Mouse (Mus musculus) urinary bladder, postnatal 36 days (tissue): ENCODE measurements around the gene Rptor.

Experiments
- DNase-seq, 2 experiments: peaks; one replicate each; pipeline ENCODE4 v3.0.0; 2022; ENCODE audit warnings: low spot score in 2 of 2, mixed read lengths in 1 of 2

Rptor gene

DNA sequence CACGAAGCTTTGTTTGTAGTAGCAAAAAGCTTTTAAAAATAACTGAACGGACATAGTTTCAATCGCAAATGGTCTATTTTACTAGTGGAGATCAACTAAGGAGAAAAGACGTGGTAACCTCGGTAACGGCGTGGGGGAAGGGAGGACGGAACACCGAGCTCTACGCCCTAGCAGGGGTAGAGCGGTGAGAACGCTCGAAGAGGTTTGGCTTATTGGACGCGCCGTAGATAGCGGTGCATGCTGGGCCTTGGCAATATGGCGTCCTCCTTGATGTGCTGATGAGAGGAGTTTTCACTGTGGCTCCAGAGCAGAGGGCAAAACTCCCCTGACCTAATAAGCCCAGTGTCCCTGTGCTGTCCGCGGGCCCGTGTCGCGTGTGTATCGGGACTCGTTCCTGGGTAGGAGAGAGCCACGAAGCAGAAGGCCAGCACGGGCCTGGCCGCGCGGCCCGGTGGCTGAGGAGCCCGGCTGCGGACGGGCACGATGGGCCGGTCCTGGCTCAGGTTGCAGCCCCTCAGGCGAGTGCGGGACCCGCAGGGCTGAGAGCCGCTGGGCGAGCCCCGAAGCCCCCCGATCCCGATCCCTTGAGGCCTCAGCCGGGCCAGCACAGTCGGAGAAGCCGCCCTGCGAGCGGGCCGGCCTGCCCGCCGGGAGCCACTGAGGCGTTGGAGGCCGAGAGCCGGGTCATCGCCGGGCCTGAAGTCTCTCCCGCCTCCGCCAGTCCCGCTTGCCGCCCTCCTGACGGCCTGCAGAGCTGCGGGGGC is at the start of gene Rptor:
Rptor (plus strand) TSS at position 143 of the 764 bp plus-strand sequence.
- peak; percentile 98 to 99 for DNase-seq

DNA sequence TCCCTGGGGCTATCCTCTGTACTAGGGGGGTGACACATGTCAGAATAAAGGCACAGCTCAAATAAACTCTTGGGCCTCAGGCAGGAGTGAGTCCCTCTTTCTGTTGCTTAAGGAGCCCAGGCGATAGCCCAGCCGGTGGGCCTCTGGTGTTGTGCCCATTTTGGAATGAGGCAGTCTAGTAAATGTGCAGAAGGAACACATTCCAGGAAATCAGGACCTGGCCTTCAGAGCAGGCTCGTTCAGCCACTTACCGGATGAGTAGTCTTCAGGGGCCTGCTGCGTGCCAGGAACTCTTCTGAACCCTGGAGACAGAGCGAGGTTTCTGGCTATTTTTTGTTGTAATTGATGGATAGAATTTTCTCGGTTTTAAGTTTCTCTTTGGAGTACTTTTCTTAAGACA is 48.0 kb upstream of the Rptor start:
- DNase-seq = no peak

DNA sequence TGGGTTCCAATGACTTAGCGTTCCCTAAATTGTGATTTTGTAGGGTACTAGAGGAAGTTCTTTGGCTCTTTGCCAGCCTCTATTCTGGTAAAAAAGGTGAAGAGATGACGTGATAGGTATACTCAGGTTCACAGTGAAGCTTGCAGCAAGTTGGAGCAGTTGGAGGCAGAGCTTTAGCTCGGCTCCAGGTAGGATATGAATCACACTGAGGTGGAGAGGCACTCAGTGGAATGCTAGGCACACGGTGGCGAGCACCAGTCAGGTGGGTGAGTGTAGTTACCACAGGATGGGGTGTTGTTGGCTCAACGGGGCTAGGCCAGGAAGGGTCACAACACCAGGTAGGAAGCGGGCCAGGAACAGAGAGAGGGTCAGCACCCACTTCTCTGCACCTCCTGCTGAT is 47.5 kb upstream of the Rptor start:
- DNase-seq = no peak

DNA sequence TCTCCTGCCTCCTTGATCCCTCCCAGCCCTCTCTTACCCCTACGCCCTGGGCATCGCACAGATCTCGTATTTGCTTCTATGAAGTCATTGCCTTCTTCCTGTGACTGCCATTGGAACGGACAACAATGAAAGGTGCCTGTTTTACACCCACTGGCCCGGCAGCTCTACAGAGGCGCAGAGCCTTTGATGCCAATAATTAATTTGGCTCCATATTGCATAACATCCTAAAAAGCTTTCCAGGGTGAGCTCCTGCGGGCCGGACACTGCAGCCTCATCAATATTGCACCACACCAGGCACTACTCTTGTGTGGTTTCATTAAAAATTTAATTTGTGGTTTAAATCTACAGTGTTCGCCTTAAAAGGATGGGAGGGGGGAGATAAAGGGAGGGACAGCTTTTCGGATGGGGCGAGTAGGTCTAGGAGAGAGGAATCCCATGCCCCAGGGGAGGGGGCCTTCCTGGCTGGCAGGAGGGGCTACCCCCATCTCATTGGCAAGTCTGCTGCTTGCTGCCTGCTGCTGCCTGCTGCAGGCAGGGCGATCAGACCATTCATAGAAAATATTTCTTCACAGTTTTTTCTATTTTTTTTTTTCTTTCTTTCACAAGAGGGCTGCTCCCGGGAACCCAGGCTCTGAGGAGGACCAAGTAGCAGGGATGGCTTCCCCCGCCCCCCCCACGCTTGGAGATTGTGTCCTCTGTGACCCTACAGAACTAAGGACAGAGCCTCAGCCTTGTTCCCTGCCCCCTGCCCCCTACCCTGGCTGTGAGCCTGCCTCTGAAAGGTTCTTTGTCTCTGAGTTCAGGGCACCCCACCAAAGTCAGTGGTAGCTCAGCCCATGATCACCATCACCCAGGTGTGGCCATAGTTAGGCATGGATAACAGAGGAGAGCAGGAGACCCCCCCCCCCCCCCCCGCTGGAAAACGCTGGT is 44.5 kb upstream of the Rptor start:
- no peak for DNase-seq

DNA sequence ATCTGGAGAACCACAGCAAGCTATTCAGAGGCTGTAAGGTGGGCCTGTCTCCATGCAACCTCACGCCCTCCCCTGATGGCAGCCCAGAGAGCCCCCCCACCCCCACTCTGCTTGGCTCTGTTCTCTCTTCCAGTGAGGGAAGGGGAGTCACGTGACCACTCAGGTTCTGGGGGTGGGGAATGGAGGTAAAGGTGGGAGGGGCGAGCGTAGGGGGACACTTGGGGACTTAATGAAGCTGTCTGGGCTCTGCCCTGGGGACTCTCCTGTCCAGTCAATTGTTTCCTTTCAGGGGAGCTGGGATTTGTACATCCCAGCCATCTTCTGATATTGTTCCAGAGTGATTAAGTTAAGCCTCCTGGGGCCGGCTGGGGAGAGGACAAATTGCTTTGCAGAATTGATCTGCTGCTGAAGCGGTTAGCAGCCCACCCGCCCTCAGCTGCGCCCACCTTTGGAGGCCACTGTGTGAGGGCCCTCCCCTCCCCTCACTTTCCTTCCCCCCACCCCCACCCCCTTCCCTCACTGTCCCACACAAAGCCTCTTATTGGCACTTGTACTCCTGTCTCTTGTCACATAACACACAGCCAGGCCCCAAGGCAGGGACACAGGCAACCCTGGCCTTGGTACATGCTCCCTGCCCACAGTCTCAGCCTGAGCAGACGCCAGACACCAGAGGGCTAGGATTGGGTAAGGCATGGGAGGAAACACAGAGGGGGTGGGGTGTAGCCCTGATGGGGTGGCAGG is 43.7 kb upstream of the Rptor start:
- DNase-seq = no peak

DNA sequence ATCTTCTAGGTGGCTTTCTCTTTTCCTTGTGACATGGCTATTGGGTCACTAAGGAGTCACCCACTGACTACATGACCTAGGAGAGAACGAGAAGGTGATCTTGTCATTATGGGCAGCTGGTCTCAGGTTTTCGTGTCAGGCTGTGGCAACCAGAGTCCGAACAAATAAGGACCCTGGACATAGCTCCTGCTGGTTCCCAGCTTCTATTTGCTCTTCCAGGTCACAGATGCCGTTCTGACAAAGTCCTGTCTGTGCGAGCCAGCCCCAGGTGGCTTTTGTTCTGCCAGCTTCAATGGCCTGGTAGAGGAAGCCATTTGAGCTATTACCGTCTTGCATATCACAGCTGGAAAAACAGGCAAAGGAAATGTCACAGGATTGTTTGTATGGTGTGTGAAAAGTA is 40.4 kb upstream of the Rptor start:
- DNase-seq = no peak

DNA sequence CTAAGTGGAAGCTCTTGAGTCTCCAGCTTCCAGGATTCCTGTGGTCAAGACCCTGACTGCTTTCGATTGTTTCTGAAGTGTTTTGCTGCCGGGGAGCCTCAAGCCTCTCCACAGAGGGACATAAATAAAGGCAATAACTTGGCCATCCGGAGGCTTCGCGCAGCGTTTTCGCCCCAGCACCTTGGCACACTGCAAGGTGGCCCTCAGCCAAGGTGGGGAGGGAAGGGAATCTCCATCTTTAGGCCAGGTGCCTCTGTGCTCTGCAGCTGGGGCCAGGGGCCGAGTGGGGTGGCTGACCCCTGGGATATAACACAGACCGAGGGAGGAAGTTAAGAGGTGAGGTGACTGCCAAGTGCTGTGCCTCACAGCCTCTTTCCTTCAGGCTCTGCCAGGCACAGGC is 39.5 kb upstream of the Rptor start:
- DNase-seq = no peak

DNA sequence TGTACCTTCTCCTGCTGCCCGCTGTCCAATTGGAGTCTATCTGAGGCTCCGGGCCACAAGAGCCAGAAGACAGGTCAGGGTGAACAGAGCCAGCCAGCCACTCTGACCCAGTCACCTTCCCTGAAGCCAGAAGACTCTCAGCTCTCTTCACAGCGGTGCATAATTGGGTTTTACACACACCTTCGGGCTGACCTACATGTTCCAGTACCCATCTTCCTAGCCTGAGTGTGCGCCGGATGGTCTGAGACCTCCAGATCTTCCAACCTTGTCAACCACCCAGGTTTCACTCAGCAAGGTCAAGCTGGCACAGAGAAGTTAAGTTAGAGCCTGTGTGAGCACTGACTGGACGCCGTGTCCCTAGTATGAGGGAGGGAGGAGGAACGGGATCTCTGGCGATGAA is 38.3 kb upstream of the Rptor start:
- DNase-seq = no peak

DNA sequence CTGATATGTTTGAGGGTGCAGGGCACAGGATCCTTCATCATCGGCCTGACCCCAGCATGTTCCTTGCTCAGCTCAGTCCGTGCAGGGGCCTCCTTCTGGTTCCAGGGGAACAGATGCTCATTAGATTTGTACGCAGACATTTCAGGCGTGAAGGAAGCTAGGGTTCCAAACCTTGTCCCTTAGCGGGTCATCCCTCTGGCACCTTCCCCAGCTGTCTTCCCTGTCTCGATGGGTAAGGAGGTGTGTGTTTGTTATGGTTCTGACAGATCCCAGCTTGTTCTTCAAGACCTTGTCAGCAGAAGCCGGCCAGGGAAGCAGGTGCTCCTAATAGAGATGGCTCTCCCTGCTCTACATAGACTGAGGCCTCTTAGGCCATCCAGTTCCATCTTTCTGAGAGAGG is 37.7 kb upstream of the Rptor start:
- DNase-seq = no peak

DNA sequence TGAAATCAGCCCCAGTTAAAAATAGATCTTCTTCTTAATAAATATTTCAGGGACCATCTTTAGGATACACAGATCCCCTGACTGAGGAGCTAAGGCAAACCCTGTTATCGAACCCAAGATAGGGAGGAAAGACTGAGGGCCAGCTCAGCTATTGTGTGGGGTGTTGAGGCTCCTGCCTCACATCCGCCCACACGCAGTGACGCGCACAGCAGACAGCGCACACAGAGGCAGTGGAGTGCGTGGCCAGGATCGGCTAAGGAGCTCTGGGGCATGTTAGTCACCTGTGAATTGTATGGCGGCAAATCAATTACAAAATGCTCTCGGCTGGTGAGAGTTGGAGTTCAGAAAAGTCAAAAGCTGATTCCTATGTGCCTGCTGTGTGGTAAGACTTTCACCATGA is 37.0 kb upstream of the Rptor start:
- no peak for DNase-seq

DNA sequence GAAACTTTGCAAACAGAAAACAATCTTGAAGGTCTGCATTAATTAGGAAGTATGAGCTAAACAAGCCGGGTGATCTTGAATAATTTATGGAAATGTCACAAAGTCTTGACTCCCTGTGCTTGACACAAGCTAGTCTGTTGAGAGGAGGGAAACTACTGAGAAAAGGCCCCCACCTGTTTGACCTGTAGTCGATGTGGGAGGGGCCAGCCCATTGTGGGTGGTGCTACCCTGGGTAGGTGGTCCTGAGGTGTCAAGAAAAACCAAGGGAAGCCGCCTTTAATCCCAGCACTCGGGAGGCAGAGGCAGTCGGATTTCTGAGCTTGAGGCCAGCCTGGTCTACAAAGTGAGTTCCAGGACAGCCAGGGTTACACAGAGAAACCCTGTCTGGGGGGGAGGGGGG is 36.5 kb upstream of the Rptor start:
- DNase-seq = no peak

DNA sequence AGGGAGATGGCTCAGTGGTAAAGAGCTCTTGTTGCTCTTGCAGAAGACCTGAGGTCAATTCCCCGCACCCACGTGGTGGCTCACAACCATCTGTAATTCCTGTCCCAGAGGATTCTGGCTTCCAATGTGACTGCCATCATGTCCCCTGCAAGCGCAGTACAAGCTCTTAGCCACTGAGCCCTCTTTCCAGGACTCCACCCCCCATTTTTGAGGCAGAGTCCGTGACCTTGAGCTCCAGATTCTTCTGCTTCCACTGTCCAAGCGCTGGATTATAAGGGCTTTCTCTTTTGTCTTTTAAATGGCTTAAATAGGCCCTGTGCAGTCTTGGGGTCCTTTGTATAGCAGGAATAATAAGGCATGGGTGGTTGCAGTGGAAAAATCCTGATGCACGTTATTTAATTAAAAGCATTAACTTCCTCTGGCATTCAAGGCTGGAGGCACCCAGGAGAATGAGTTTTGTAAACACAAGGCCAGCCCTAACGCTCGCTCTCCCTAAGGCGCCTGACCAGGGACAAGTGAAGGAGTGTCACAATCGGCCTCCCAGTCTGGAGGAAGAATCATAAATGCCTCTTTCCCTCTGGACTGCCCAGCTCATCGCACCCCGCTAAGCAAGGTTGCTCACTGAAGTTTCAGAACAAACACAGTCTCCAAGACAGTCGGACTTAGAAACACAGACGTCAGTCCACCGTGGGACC is 30.2 kb upstream of the Rptor start:
- no peak for DNase-seq

DNA sequence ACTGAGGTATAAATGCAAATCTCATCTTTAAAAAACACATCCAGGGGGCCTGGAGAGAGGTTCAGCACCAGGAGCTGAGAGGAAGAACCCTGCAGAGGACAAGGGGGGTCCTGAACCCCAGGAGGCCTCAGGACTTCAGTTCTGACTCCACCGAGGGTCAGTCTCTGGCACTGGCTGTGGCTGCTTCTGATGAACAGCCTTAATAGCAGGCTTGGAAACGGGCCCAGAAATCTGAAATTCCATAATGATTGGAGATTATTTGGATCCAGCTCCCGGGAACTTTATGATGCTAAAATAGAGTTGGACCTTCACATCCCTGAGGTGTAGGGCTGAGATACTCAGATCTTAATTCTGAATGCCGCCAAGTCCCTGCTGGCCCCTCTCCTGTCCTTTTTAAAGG is 25.9 kb upstream of the Rptor start:
- DNase-seq = no peak

DNA sequence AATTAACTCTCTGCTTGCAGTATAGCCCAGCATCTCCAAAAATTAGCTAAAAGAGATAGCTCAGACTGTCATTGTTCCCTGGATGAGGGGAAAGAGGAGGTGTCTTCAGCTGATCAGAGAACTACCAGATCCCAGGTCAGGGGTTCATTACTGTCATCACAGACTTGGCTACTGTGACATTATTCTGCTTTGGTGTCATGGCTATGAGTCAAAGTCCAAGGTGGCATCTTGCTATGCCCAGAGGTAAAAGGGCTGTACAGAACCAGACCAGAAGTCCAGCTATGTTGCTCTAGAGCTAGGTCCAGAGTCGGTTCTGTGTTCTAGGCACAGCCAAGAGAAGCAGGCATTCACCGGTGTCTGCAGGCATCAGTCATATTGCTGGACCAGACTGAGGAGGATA is 25.0 kb upstream of the Rptor start:
- no peak for DNase-seq

DNA sequence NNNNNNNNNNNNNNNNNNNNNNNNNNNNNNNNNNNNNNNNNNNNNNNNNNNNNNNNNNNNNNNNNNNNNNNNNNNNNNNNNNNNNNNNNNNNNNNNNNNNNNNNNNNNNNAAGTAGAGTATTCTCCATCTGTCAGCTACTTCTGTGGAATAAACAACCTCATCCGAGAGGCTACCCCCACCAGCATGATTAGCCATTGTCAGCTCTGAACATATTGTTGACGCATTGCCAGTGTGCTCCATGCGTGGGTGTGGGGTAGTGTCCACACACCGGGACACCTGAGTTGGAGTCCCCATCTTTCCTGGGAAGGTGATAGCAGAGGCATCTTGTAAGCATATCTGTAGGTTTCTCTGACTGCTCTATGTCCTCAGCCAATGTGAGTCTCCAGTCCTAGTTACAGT is 16.2 kb upstream of the Rptor start:
- DNase-seq = no peak

DNA sequence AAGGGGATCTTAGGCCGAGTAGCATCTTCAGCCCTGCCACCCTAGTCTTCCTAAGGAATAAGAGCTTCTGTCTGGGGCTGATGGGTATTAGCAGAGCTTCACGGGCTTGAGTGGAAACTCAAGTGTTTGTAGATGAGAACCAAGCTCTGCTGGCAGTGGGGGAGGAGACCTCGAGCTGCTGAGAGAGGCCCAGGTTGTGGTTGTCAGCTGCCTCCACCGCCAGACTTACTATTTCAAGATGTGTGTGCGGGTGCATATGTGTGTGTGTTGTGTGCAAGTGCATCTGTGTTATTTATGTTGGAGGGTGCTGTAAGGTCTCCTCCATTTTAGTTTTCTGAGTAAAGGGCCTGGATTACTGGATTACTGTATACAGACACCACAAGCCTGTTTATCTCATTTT is 15.6 kb upstream of the Rptor start:
- no peak for DNase-seq

DNA sequence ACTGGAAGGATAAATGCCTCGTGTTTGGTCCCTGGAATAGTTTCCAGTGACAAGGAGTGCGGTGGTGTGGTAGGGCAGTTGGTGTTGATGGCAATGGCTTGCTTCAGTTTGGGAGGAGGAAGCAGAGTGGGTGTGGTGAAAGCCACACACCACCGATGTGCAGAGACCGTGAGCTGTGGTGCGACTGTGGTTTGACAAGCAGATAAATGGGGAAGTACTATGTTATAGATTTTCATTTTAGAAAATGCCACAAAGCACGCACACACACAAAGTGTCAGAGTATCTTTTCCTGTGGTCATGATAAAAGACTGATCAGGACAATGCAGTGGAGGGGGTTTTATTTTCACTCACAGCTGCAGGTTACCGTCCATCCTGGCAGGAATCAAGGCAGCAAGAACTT is 13.5 kb upstream of the Rptor start:
- DNase-seq = no peak

DNA sequence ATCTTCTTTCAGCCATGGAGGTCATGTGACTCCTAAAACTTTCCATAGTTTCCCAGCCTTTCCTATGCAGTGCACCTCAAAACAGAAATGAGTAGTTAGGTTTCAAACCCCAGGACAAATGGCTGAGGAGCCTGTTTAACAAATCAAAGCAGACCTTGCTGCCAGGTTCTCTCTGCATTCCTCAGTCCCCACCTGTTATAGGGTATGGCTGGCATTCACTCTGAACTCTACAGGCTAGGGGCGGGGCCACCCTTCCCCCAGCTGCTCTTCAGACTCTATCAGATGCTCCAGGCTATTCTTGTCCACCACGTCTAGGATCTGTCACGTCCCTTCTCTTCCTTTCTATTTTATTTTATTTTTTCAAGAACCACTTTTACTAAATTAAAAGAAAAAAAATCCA is 8.7 kb upstream of the Rptor start:
- DNase-seq = no peak

DNA sequence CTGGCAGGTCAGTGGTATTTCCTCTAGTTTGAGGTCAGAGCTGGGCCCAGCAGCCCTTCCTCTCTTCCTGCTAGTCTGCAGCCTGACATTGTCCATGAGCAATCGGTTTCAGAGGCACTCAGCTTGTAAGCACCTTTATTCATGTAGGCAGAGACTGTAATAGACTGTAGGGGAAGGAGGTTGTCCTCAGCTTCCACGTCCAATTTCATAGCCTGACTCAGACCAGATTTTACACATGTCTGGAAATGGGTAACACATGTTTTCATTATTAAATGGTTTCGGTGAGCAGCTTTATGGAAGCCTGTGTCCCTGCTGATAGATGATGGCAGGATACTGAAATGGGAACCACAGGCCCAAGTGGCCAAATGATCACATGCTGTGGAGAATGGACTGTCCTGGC is 3.8 kb upstream of the Rptor start:
- DNase-seq = no peak

DNA sequence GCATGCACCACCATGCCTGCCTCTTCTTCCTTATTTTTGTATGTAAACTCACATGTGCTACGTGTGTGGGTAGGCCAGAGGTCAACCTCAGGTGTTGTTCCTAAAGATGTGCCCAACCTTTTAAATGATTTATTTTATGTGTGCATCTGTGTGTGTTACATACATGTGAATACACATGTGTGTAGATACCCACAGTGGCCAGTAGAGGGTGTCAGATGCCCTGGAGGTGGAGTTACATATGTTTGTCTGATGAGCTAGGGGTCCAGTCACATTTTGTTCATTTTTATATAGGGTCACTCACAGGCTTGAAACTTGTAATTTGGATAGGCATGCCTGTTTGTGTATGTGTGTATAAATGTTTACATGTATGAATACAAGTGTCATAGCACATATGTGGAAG is 2.4 kb upstream of the Rptor start:
- no peak for DNase-seq

DNA sequence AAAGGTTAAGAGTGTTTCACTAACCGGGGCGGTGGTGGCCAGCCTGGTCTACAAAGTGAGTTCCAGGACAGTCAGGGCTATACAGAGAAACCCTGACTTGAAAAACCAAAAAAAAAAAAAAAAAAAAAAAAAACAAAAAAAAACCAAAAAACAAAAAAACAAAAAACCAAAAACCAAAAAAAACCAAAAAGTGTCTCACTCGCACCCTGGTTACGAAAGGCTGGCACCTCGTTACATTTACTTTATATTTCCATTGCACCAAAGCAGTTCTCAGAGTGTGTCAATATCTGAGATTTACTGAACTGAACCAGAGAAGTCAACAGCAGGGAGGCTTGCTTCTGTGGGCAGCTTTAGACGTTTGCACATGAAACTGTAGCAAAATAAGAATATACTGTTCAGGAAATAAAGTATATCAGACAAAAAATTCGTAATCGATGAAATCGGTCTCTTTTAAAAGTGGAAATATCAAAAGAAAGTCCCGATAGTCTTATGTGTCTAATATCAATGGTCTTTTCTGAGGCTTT is 466 bp upstream of the Rptor start:
- DNase-seq = no peak

DNA sequence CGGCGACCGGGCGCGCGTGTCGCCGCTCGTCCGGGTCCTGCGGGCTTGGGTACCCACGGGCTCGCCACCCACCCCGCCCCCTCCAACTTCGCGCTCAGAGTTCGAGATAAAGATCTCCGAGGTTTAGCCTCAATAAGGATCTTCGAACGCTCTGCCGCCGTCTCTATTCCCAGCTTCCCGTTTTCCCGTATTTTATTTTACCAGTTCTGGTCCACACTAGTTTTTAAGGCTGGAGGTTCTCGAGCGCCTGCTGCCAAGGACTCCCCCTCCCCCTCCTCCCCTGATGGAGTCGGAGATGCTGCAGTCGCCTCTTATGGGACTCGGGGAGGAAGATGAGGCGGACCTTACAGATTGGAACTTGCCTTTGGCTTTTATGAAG is 811 bp downstream of the Rptor start:
- peak; percentile 6 to 7 for DNase-seq
